Mouse (Mus musculus): ENCODE measurements around the gene Cd180.

Cd180 gene

DNA sequence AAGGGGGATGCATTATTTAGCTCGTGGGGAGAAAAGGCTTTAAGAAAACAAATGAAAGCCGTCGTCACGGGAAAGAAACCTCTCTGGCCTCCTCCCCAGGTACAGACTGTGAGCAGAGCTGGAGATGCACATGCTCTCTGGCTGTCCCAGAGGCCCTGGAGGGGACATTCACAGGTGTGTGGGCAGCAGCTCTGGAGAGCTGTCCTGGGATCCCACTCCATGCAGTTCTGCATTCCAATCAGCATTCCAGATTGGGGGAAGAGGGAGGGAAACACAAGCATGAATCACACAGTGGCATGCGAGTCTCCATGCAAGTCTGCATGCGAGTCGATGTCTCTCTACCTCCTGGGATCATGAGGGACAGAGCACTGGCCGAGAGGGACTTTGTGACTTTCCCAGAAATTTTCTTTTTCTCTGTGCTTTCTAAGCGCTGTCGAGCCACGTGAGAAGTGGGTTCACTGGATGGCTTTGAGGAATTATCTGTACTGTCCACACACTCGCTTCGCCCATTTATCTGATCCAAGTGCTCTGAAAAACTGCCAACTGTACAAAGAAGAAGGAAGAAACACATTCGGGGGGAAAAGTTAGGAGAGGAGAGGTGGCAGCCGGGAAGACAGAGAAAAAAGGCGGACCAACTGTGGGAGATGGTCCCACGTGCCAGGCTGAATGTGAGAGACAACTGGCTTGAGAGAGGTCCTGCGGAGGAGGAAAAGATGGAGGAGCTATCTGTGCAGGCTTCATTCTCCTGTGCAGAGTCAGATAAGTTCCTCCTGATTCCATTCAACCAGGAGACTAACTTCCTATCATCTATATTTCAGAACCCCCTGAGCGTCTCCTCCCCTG lies 60.6 kb downstream of the Cd180 start:
- Histone ChIP-seq H3K4me3 (replicated peaks; ENCODE audit: low read length) (no peak overlapping the region), H3K27me3 (ENCODE audit: insufficient read depth, low read length) (no peaks in the 10 kb centered on the region), H3K4me1 (replicated peaks; ENCODE audit: low read depth, low read length) (peaks cover 32% of the 10 kb centered on the region), H3K36me3 (ENCODE audit: insufficient read depth, low read length) (peaks cover 33% of the 10 kb centered on the region), H3K9me3 (ENCODE audit: low read length) (no peaks in the 10 kb centered on the region)
- TF ChIP-seq CTCF (conservative IDR thresholded peaks at IDR 0.05; ENCODE audit: low read length), result no peak

DNA sequence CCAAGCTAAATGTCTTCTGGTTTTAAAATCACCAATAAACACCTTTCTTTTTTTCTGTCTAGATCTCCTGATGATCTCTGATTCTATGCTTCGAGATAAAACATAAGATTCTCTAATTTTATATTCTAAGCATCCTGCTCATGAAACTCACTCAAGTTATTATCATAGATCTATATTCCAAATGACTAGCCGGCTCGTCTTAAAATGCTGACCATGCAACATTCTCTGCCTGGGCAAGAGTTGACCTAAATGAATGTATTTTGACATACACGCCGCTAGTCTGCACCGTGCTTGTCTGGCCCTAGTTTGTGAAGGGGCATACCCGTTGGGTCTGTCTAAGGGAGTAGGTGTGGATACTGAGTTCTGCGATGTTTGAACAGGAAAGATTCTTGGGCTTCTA lies 61.8 kb downstream of the Cd180 start:
- no peak for TF ChIP-seq NANOG (IDR thresholded peaks at IDR 0.05; ENCODE audit: borderline replicate concordance, low read length)
- TF ChIP-seq CTCF (conservative IDR thresholded peaks at IDR 0.05; ENCODE audit: low read length), result no peak
- TF ChIP-seq POU5F1 (IDR thresholded peaks at IDR 0.05; ENCODE audit: borderline replicate concordance, low read length), result no peak
- peaks cover 26% of the 10 kb centered on the region for H3K4me1 ChIP-seq (replicated peaks; ENCODE audit: low read depth, low read length)
- H3K27me3 ChIP-seq (ENCODE audit: insufficient read depth, low read length), result no peaks in the 10 kb centered on the region
- peaks cover 34% of the 10 kb centered on the region for H3K36me3 ChIP-seq (ENCODE audit: insufficient read depth, low read length)
- no peak overlapping the region for H3K4me3 ChIP-seq (replicated peaks; ENCODE audit: low read length)
- H3K9me3 ChIP-seq (ENCODE audit: low read length), result no peaks in the 10 kb centered on the region

GRCm38 (mm10) chr13:102756071-102756470 lies 62.7 kb downstream of the Cd180 start:
- peaks cover 36% of the 10 kb centered on the region for H3K36me3 ChIP-seq (ENCODE audit: insufficient read depth, low read length)
- H3K9me3 ChIP-seq (ENCODE audit: low read length), result no peaks in the 10 kb centered on the region
- H3K4me3 ChIP-seq (replicated peaks; ENCODE audit: low read length), result no peak overlapping the region
- H3K4me1 ChIP-seq (replicated peaks; ENCODE audit: low read depth, low read length), result peaks cover 19% of the 10 kb centered on the region
- TF ChIP-seq CTCF (conservative IDR thresholded peaks at IDR 0.05; ENCODE audit: low read length), result no peak
- TF ChIP-seq POU5F1 (IDR thresholded peaks at IDR 0.05; ENCODE audit: borderline replicate concordance, low read length), result no peak
- no peak for TF ChIP-seq NANOG (IDR thresholded peaks at IDR 0.05; ENCODE audit: borderline replicate concordance, low read length)
- H3K27me3 ChIP-seq (ENCODE audit: insufficient read depth, low read length), result no peaks in the 10 kb centered on the region

- TF ChIP-seq POU5F1 (IDR thresholded peaks at IDR 0.05; ENCODE audit: borderline replicate concordance, low read length), result no peak
- TF ChIP-seq CTCF (conservative IDR thresholded peaks at IDR 0.05; ENCODE audit: low read length), result no peak
- no peaks in the 10 kb centered on the region for H3K27me3 ChIP-seq (ENCODE audit: insufficient read depth, low read length)
- no peak overlapping the region for H3K4me3 ChIP-seq (replicated peaks; ENCODE audit: low read length)
- no peaks in the 10 kb centered on the region for H3K9me3 ChIP-seq (ENCODE audit: low read length)
- H3K36me3 ChIP-seq (ENCODE audit: insufficient read depth, low read length), result peaks cover 32% of the 10 kb centered on the region
- peaks cover 25% of the 10 kb centered on the region for H3K4me1 ChIP-seq (replicated peaks; ENCODE audit: low read depth, low read length)
These were observed 64.7 kb downstream of the Cd180 start for GRCm38 (mm10) chr13:102758021-102758420.

DNA sequence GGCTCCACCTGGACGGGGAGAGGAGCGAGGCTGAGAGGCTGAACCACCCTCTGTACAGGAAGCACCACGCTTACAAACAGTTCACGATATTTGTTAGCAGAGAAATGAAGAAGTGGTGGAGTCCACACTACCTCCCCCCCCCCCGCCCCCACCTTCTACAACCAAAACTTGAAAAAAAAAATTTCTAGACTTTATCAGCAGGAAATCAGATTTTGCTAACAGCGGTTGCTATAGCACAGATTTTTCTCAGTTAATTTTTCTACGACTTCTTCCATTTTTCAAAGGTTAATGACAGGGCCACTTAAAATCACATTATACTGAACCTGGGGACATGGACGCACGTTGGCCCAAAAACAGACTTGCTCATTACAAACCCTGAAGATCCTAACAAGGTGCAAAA lies 68.1 kb downstream of the Cd180 start:
- Histone ChIP-seq H3K4me1 (replicated peaks; ENCODE audit: low read depth, low read length) (peaks cover 19% of the 10 kb centered on the region), H3K9me3 (ENCODE audit: low read length) (no peaks in the 10 kb centered on the region), H3K36me3 (ENCODE audit: insufficient read depth, low read length) (peaks cover 21% of the 10 kb centered on the region), H3K4me3 (replicated peaks; ENCODE audit: low read length) (no peak overlapping the region), H3K27me3 (ENCODE audit: insufficient read depth, low read length) (no peaks in the 10 kb centered on the region)
- TF ChIP-seq CTCF (conservative IDR thresholded peaks at IDR 0.05; ENCODE audit: low read length) (no peak), NANOG (IDR thresholded peaks at IDR 0.05; ENCODE audit: borderline replicate concordance, low read length) (no peak), POU5F1 (IDR thresholded peaks at IDR 0.05; ENCODE audit: borderline replicate concordance, low read length) (no peak)

DNA sequence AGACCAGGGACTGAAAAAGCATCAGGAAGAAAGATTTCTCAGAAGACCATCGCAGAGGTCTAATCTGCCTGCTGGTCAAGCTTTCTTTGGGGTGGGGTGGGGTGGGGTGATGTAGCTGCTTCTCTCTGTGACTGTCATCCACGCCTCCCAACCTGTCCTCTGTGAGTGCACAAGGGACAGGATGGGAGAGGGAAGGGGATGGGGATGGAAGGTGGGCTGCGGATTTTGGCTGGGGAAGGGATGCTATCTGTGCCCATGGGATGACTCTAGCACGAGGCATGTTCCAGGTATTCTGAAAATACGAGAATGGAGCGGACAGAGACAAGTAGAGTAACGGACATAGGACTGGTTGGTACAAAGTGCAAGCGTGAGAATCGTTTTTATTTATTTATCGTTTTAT lies 68.8 kb downstream of the Cd180 start:
- H3K4me3 ChIP-seq (replicated peaks; ENCODE audit: low read length), result no peak overlapping the region
- no peaks in the 10 kb centered on the region for H3K27me3 ChIP-seq (ENCODE audit: insufficient read depth, low read length)

DNA sequence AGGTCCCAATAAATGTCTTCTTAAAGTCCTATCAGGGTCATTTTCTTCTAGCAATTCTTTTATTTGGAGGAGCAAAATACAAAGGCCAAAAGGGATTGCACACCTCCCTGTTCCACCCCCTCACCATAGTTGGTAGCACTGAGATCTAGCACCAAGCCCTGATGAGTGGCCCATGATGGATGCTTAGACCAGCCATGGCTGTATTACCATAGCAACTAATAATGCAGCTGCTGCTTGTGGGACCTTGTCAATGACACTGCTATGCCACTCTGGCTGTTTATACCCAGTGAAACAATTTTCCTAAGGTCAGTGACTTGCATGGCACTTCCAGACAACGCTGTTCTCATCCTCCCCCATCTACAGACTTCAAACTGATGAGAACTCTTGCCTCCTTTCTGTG lies 70.9 kb downstream of the Cd180 start:
- no peaks in the 10 kb centered on the region for H3K9me3 ChIP-seq (ENCODE audit: low read length)
- peaks cover 9% of the 10 kb centered on the region; the same call in 1 of the 2 replicates for H3K36me3 ChIP-seq (ENCODE audit: insufficient read depth, low read length)
- H3K27me3 ChIP-seq (ENCODE audit: insufficient read depth, low read length), result no peaks in the 10 kb centered on the region
- peaks cover 12% of the 10 kb centered on the region; the same call in 1 of the 2 replicates for H3K4me1 ChIP-seq (replicated peaks; ENCODE audit: low read depth, low read length)
- TF ChIP-seq POU5F1 (IDR thresholded peaks at IDR 0.05; ENCODE audit: borderline replicate concordance, low read length) (no peak), CTCF (conservative IDR thresholded peaks at IDR 0.05; ENCODE audit: low read length) (no peak), NANOG (IDR thresholded peaks at IDR 0.05; ENCODE audit: borderline replicate concordance, low read length) (no peak)
- H3K4me3 ChIP-seq (replicated peaks; ENCODE audit: low read length), result no peak overlapping the region

More for the DNA sequence above, 68.8 kb downstream of the Cd180 start:
- Histone ChIP-seq H3K36me3 (ENCODE audit: insufficient read depth, low read length) (peaks cover 21% of the 10 kb centered on the region), H3K9me3 (ENCODE audit: low read length) (no peaks in the 10 kb centered on the region), H3K4me1 (replicated peaks; ENCODE audit: low read depth, low read length) (peaks cover 18% of the 10 kb centered on the region)
- TF ChIP-seq POU5F1 (IDR thresholded peaks at IDR 0.05; ENCODE audit: borderline replicate concordance, low read length) (no peak), NANOG (IDR thresholded peaks at IDR 0.05; ENCODE audit: borderline replicate concordance, low read length) (no peak), CTCF (conservative IDR thresholded peaks at IDR 0.05; ENCODE audit: low read length) (no peak)

- H3K4me1 ChIP-seq (replicated peaks; ENCODE audit: low read depth, low read length), result peaks cover 8% of the 10 kb centered on the region
- H3K27me3 ChIP-seq (ENCODE audit: insufficient read depth, low read length), result no peaks in the 10 kb centered on the region
- H3K9me3 ChIP-seq (ENCODE audit: low read length), result no peaks in the 10 kb centered on the region
- TF ChIP-seq POU5F1 (IDR thresholded peaks at IDR 0.05; ENCODE audit: borderline replicate concordance, low read length), result no peak
- no peak for TF ChIP-seq CTCF (conservative IDR thresholded peaks at IDR 0.05; ENCODE audit: low read length)
- no peak for TF ChIP-seq NANOG (IDR thresholded peaks at IDR 0.05; ENCODE audit: borderline replicate concordance, low read length)
- no peak overlapping the region for H3K4me3 ChIP-seq (replicated peaks; ENCODE audit: low read length)
- H3K36me3 ChIP-seq (ENCODE audit: insufficient read depth, low read length), result peaks cover 16% of the 10 kb centered on the region
These were observed 71.9 kb downstream of the Cd180 start for GRCm38 (mm10) chr13:102765216-102765615.

DNA sequence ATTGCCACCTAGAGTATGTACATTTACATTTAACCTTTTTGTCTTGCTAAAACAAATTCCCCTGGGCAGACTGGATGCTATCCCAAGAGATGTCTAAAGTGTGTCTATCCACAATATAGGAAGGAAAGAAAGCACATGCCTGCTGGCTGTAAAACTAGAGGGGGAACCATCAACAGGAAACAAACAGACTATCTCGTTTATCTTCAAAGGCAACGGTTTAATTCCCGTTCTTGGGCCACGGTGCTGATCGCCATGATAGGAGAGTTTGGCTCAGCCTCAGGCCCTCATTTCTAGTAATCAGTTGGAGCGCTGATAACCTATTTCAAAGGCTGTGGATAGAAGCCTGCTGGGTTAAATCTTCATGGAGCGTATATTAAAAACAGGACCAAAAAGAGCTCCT lies 73.8 kb downstream of the Cd180 start:
- Histone ChIP-seq H3K9me3 (ENCODE audit: low read length) (no peaks in the 10 kb centered on the region), H3K27me3 (ENCODE audit: insufficient read depth, low read length) (no peaks in the 10 kb centered on the region)
- TF ChIP-seq POU5F1 (IDR thresholded peaks at IDR 0.05; ENCODE audit: borderline replicate concordance, low read length) (no peak), NANOG (IDR thresholded peaks at IDR 0.05; ENCODE audit: borderline replicate concordance, low read length) (no peak), CTCF (conservative IDR thresholded peaks at IDR 0.05; ENCODE audit: low read length) (no peak)

More for the DNA sequence above, 73.8 kb downstream of the Cd180 start:
- Histone ChIP-seq H3K4me3 (replicated peaks; ENCODE audit: low read length) (no peak overlapping the region), H3K4me1 (replicated peaks; ENCODE audit: low read depth, low read length) (peaks cover 8% of the 10 kb centered on the region), H3K36me3 (ENCODE audit: insufficient read depth, low read length) (peaks cover 16% of the 10 kb centered on the region)

Data from E14TG2a.4 (cell line).